Mouse (Mus musculus): Measurements from ENCODE around the gene Aifm1.

Aifm1 gene

GRCm38 (mm10) chrX:48513166-48513807 is at the start of gene Aifm1:
Aifm1 (minus strand) TSS chrX:48513563.
- peak; percentile 96 for DNase-seq (ENCODE audit: low read depth, low spot score)

GRCm38 (mm10) chrX:48532175-48532574 is 18.8 kb upstream of the Aifm1 start:
- peak; percentile 36 for DNase-seq (ENCODE audit: low read depth, low spot score)

- no peak for DNase-seq (ENCODE audit: low read depth, low spot score)
Observed at GRCm38 (mm10) chrX:48526435-48526834, 13.1 kb upstream of the Aifm1 start.

GRCm38 (mm10) chrX:48525866-48526265 is 12.5 kb upstream of the Aifm1 start:
- no peak for DNase-seq (ENCODE audit: low read depth, low spot score)

GRCm38 (mm10) chrX:48525332-48525731 is 12.0 kb upstream of the Aifm1 start:
- DNase-seq (ENCODE audit: low read depth, low spot score) = no peak

- no peak for DNase-seq (ENCODE audit: low read depth, low spot score)
Observed at GRCm38 (mm10) chrX:48523512-48523911, 10.1 kb upstream of the Aifm1 start.

GRCm38 (mm10) chrX:48521651-48522050 is 8.3 kb upstream of the Aifm1 start:
- no peak for DNase-seq (ENCODE audit: low read depth, low spot score)

- DNase-seq (ENCODE audit: low read depth, low spot score) = no peak
Observed at GRCm38 (mm10) chrX:48519549-48520085, 6.3 kb upstream of the Aifm1 start.

- no peak for DNase-seq (ENCODE audit: low read depth, low spot score)
Observed at GRCm38 (mm10) chrX:48518808-48519548, 5.6 kb upstream of the Aifm1 start, which contains the start of gene Rab33a. Rab33a (plus strand) TSS chrX:48519285.

- no peak for DNase-seq (ENCODE audit: low read depth, low spot score)
Observed at GRCm38 (mm10) chrX:48518211-48518807, 4.9 kb upstream of the Aifm1 start.

- DNase-seq (ENCODE audit: low read depth, low spot score) = peak; percentile 0
Observed at GRCm38 (mm10) chrX:48513824-48514223, 461 bp upstream of the Aifm1 start.

- no peak for DNase-seq (ENCODE audit: low read depth, low spot score)
Observed at GRCm38 (mm10) chrX:48493763-48494162, 19.6 kb downstream of the Aifm1 start.

- DNase-seq (ENCODE audit: low read depth, low spot score) = no peak
Observed at GRCm38 (mm10) chrX:48481687-48482086, 31.7 kb downstream of the Aifm1 start.

- DNase-seq (ENCODE audit: low read depth, low spot score) = no peak
Observed at GRCm38 (mm10) chrX:48481095-48481494, 32.3 kb downstream of the Aifm1 start.

- DNase-seq (ENCODE audit: low read depth, low spot score) = peak; percentile 42
Observed at GRCm38 (mm10) chrX:48467355-48467946, 45.9 kb downstream of the Aifm1 start.

- DNase-seq (ENCODE audit: low read depth, low spot score) = no peak
Observed at GRCm38 (mm10) chrX:48466174-48466573, 47.2 kb downstream of the Aifm1 start.

- no peak for DNase-seq (ENCODE audit: low read depth, low spot score)
Observed at GRCm38 (mm10) chrX:48464436-48464835, 48.9 kb downstream of the Aifm1 start.

- no peak for DNase-seq (ENCODE audit: low read depth, low spot score)
Observed at GRCm38 (mm10) chrX:48463636-48464035, 49.7 kb downstream of the Aifm1 start.

GRCm38 (mm10) chrX:48462754-48463507 is 50.4 kb downstream of the Aifm1 start, which contains the start of gene Elf4:
Elf4 (minus strand) TSS chrX:48463132.
- peak; percentile 38 for DNase-seq (ENCODE audit: low read depth, low spot score)

- DNase-seq (ENCODE audit: low read depth, low spot score) = no peak
Observed at GRCm38 (mm10) chrX:48462297-48462696, 51.1 kb downstream of the Aifm1 start.

GRCm38 (mm10) chrX:48461006-48461405 is 52.4 kb downstream of the Aifm1 start:
- no peak for DNase-seq (ENCODE audit: low read depth, low spot score)
